Mouse (Mus musculus) embryonic facial prominence, embryonic 11.5 days (tissue): Measurements from ENCODE around the gene Fermt3. TPM values are rescaled to one million over a fixed set of nuclear protein-coding genes. Genes with fewer than 3 reads are reported as not detected.

Source experiments
- ATAC-seq: fragments of 200-750 bp; cut with Nextera tagmentation; replicated peaks from 2 replicates; pipeline ENCODE4 v1.8.0; 2017; ENCODE audit warnings: low read depth; ENCODE audit not compliant: insufficient number of reproducible peaks, low FRiP score, low TSS enrichment
- DNase-seq: peaks from one replicate; pipeline ENCODE4 v3.0.0-alpha.2; 2015; ENCODE audit warnings: low spot score
- H3K27ac ChIP-seq: fragments of 300-500 bp; sonication (generic); replicated peaks from 2 replicates; pipeline ENCODE4 v1.5.1; 2014; ENCODE audit warnings: mild to moderate bottlenecking, low read depth, low read length, control low read depth
- H3K27me3 ChIP-seq: fragments of 300-500 bp; sonication (generic); 2 replicates; pipeline ENCODE4 v1.6.1; 2014; ENCODE audit warnings: mild to moderate bottlenecking, low read length, moderate library complexity, mixed read lengths; ENCODE audit not compliant: control insufficient read depth, insufficient read depth
- H3K36me3 ChIP-seq: fragments of 300-500 bp; sonication (generic); replicated peaks from 2 replicates; pipeline ENCODE4 v1.6.1; 2014; ENCODE audit warnings: low read depth, mild to moderate bottlenecking, low read length, moderate library complexity, mixed read lengths; ENCODE audit not compliant: control insufficient read depth, insufficient read depth
- H3K4me1 ChIP-seq: fragments of 300-500 bp; sonication (generic); 2 replicates; pipeline ENCODE4 v1.6.1; 2014; ENCODE audit warnings: low read length, mixed read lengths; ENCODE audit not compliant: control insufficient read depth, insufficient read depth
- H3K4me2 ChIP-seq: fragments of 300-500 bp; sonication (generic); 2 replicates; pipeline ENCODE4 v1.6.1; 2014; ENCODE audit warnings: low read depth, mild to moderate bottlenecking, control low read depth, low read length, moderate library complexity
- H3K4me3 ChIP-seq: fragments of 300-500 bp; sonication (generic); 2 replicates; pipeline ENCODE4 v1.5.1; 2014; ENCODE audit warnings: low read depth, low read length, control low read depth
- H3K9ac ChIP-seq: fragments of 300-500 bp; sonication (generic); replicated peaks from 2 replicates; pipeline ENCODE4 v1.6.1; 2014; ENCODE audit warnings: mild to moderate bottlenecking, control low read depth, low read length
- H3K9me3 ChIP-seq: fragments of 300-500 bp; sonication (generic); replicated peaks from 2 replicates; pipeline ENCODE4 v1.6.1; 2016; ENCODE audit warnings: mild to moderate bottlenecking, low read length, inconsistent platforms, mixed read lengths; ENCODE audit not compliant: control insufficient read depth
- WGBS: fragments of 180-500 bp; shearing (Covaris S2); extraction: QIAGEN DNeasy Blood & Tissue Kit; methylation state at CpG from one replicate; pipeline ENCODE4 v1.1.7; 2014; 5-methylcytosine and 5-hydroxymethylcytosine counted together
- polyA plus RNA-seq: library from polyadenylated mRNA; unstranded; fragments of >200 nt; fragmentation: Nextera tagmentation; extraction: Ambion mirVana; gene quantifications from 2 replicates; pipeline ENCODE4 v1.2.1, GENCODE M21; 2014

Fermt3 gene
- polyA plus RNA-seq, 1 experiment from 2014 or later: 6.6 TPM

DNA sequence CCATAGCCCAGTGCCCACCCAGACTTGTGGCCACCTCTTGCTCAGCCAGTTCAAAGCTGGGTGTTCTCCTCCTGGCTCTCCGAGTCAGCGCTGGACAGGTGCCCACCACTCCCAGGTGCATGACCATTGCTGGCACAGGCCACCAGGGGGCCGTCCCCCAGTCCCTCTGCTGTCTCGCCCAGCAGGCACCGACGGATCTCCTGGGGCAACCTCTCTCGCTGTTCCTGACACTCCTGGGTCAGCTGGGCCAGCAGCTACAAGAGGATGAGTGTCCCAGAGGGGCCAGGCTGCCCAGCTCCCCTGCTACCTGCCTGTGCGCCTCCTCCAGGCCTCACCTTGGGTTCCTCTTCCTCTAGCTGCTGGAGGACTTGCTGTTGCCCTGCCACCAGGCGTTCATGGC, 65.2 kb downstream of the Fermt3 start:
- H3K4me3 ChIP-seq: no peak overlapping the region
- no peak overlapping the region for H3K9ac ChIP-seq
- DNase-seq (no peak), ATAC-seq (no peak)
- H3K4me2 ChIP-seq: no peak overlapping the region
- peaks cover 3% of the 10 kb centered on the region for H3K36me3 ChIP-seq
- WGBS: 51% methylated on average over 9 of the region's 9 CpGs
- H3K27me3 ChIP-seq: no peaks in the 10 kb centered on the region
- no peaks in the 10 kb centered on the region for H3K9me3 ChIP-seq
- peaks cover 6% of the 10 kb centered on the region for H3K4me1 ChIP-seq
- no peak overlapping the region for H3K27ac ChIP-seq

DNA sequence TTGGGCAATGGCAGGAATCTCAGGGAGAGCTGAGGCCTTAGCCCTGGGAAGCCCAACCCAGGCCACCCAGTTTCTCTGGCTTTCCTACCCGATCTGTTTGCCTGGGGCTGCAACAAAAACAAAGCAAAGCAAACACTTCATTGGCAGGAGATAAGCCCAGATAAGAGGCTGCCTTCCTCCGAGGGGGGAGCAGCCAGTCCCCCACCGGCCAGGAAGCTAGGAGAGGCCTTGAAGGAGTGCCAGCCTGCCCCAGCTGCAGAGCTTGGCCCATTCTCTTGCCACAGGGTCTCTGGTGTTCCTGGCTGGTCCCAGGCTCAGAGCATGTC, 66.6 kb downstream of the Fermt3 start:
- DNase-seq (no peak), ATAC-seq (no peak)
- H3K9me3 ChIP-seq: no peaks in the 10 kb centered on the region
- peaks cover 6% of the 10 kb centered on the region for H3K4me1 ChIP-seq
- H3K9ac ChIP-seq: 0 out of 2 replicates have a peak overlapping the region, but pooled peaks have one; percentile 28
- no peaks in the 10 kb centered on the region for H3K27me3 ChIP-seq
- peak overlapping the region; percentile 94 for H3K4me2 ChIP-seq
- peaks cover 3% of the 10 kb centered on the region for H3K36me3 ChIP-seq
- H3K27ac ChIP-seq: peak overlapping the region; percentile 91; the same call in 1 of the 2 replicates
- H3K4me3 ChIP-seq: 0 out of 2 replicates have a peak overlapping the region, but pooled peaks have one; percentile 44
- WGBS: 23% methylated on average over 3 of the region's 3 CpGs

DNA sequence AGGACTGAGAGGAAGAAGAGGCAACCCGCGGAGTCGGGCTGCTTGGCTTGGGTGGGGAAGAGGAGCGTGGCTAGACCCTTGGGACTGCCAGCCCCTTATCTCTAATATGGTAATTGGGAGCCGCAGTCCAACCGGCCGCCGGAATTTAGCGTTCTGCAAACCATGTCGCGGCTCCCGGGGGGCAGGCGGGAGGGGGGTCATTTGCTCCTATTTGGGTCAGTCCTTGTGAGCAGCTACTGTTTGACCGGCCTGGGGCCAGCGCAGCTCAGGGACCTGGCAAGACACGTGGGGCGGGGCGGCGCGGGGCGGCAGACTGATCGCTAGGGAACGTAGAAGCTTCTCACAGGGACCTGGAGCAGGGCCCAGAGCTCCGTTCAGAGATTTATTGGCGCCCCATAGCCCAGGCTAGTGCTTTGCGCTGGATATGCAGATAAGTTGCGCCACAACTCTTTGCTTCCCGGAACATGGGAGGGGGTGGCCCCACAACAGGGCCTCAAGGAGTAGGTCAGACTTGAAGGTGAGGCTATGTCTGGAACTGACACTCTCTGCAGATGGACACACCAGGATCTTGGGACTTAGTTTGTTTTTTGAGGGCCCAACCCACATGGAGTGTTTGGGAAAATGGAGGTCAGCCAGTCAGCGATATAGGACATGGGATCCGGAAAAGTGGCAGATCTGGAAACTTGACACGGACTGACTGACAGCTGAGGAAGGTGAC, 67.1 kb downstream of the Fermt3 start:
- Histone ChIP-seq H3K9ac (peak overlapping the region; percentile 74), H3K27me3 (no peaks in the 10 kb centered on the region), H3K36me3 (peaks cover 3% of the 10 kb centered on the region), H3K27ac (peak overlapping the region; percentile 91), H3K4me1 (peaks cover 6% of the 10 kb centered on the region), H3K9me3 (no peaks in the 10 kb centered on the region), H3K4me2 (peak overlapping the region; percentile 94), H3K4me3 (peak overlapping the region; percentile 44)
- peak; percentile 28 for DNase-seq
- 0 out of 2 replicates have a peak, but pooled peaks have one; percentile 6 for ATAC-seq
- WGBS: 2% methylated on average over 31 of the region's 31 CpGs

DNA sequence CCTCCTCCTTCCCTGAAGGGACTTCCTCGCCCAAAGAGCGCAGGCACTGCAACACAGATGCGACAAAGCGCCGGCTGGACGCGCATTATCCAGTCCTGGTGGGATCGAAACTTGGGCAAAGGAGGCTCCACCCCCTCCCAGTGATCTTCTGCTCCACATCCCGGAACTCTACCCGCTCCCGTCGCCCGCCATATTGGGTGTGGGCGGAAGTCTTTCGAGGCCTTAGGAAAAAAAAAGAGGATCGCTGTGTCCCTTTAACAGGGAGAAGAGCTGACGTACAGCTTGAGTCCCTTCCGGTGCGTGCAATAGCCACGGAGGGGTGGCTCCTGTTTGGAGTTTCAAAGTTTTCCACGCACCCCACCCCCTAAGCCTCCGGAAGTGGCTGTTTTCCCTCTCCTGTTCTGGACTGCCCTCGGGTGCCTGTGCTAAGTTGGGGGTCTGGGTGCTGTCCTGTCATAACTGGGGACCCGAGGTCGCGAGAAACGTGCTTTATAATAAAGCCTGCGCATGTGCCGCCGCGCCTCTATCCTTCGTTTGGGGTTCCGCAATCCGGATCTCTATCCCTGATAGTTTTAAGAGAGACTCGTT, 67.8 kb downstream of the Fermt3 start:
- peaks cover 6% of the 10 kb centered on the region for H3K4me1 ChIP-seq
- peak; percentile 75 for ATAC-seq
- peak overlapping the region; percentile 94 for H3K4me2 ChIP-seq
- H3K27me3 ChIP-seq: no peaks in the 10 kb centered on the region
- no peaks in the 10 kb centered on the region for H3K9me3 ChIP-seq
- H3K9ac ChIP-seq: peak overlapping the region; percentile 74
- peak; percentile 95 for DNase-seq
- H3K36me3 ChIP-seq: peaks cover 3% of the 10 kb centered on the region
- H3K4me3 ChIP-seq: peak overlapping the region; percentile 44
- H3K27ac ChIP-seq: peak overlapping the region; percentile 91
- under 1% methylated on average over 35 of the region's 35 CpGs for WGBS

DNA sequence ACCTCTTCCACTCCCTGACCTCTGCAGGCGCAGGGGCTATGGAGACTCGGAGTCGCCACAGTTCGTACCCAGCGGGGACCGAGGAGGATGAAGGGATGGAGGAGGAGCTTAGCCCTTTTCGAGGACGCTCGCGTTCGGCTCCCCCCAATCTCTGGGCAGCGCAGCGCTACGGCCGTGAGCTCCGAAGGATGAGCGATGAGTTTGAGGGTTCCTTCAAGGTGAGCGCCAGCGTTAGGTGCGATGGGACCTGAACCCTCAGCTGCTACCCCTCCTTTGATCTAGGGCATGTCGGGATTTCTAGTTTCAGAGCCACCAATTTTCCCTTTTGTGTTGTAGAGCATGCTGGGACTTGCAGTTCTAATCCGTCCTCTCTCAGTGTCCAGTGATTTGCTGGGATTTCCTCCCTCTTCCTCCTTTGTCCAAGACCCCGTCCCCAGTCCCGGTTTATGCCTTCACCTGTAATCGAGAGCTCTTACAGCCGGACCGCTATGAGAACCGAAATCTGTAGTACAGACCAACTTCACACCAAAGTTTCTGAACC, 68.6 kb downstream of the Fermt3 start:
- Histone ChIP-seq H3K4me3 (peak overlapping the region; percentile 44), H3K9ac (peak overlapping the region; percentile 74), H3K27ac (peak overlapping the region; percentile 91), H3K9me3 (no peaks in the 10 kb centered on the region), H3K27me3 (no peaks in the 10 kb centered on the region), H3K4me1 (peaks cover 6% of the 10 kb centered on the region), H3K36me3 (peaks cover 2% of the 10 kb centered on the region), H3K4me2 (peak overlapping the region; percentile 94)
- DNase-seq: peak; percentile 80
- ATAC-seq: peak; percentile 55
- under 1% methylated on average over 28 of the region's 28 CpGs for WGBS

DNA sequence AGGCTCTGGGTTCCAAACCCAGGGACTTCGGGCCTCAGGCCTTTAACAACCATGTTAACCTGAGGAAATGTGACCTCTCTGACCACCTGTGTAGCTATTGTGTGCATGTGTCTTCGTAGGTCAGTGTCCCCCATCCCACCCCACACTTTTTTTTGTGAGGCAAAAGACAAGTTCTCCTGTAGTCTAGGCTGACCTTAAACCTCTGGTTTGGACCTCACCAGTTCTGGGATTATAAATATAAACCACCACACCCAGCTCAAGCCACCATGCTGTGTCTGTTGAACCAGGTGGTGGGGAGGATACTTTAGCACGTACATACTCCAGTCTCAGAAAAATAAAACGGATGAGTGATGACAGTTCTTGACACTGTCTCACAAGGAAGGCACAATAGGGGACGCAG, 69.3 kb downstream of the Fermt3 start:
- Histone ChIP-seq H3K4me2 (peak overlapping the region; percentile 94), H3K27ac (0 out of 2 replicates have a peak overlapping the region, but pooled peaks have one; percentile 64), H3K9me3 (no peaks in the 10 kb centered on the region), H3K9ac (peak overlapping the region; percentile 74), H3K4me3 (peak overlapping the region; percentile 44; the same call in 1 of the 2 replicates), H3K36me3 (no peaks in the 10 kb centered on the region), H3K4me1 (peaks cover 6% of the 10 kb centered on the region), H3K27me3 (no peaks in the 10 kb centered on the region)
- ATAC-seq: no peak
- no peak for DNase-seq
- 56% methylated on average over 5 of the region's 5 CpGs for WGBS

DNA sequence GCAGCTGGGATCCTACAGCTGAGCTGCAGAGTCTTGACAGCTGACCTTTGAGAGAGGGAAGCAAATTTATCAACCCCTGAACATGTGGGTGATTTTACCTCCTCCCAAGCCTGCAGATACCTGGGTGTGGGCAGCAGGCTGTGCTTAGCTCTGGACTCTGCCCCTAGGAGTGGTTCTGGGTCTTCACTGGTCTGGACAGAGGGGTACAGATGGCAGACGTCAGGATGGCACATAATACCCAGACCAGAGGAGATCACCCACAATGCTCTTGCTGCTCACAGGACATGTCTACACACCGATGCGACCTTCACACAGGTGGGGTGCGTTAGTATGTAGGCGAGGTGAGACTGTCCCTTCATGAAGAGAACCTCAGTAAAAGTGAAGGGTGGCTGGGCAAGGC, 69.7 kb downstream of the Fermt3 start:
- no peak overlapping the region for H3K4me3 ChIP-seq
- no peak overlapping the region for H3K4me2 ChIP-seq

More for the DNA sequence above, 69.7 kb downstream of the Fermt3 start:
- Histone ChIP-seq H3K27me3 (no peaks in the 10 kb centered on the region), H3K27ac (no peak overlapping the region), H3K9me3 (no peaks in the 10 kb centered on the region), H3K4me1 (peaks cover 6% of the 10 kb centered on the region), H3K9ac (no peak overlapping the region), H3K36me3 (no peaks in the 10 kb centered on the region)
- 90% methylated on average over 5 of the region's 5 CpGs for WGBS
- no peak for ATAC-seq
- DNase-seq: no peak
